Mouse (Mus musculus) thymus, postnatal 25 days (tissue): ENCODE data around the gene Llgl2.

Experiments
- DNase-seq: peaks from one replicate; pipeline ENCODE4 v3.0.0; 2022

Gene Llgl2

DNA sequence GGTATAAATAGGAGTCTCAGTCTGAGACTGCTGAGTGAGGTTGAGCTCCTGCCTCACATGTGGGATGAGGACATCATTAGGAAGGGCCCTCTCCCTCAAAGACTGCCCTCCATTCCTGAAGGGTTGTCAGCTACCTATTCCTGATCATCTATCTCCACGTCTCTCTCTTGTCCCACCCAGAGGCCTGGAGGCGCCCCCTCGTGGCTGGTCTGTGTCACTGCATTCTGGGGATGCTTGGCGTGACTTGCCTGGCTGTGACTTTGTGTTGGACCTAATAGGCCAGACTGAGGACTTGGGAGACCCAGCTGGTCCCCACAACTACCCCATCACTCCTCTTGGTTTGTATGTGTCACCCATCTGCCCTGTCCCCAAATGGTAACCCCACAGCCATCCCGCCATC lies 57.2 kb downstream of the Llgl2 start:
- peak; percentile 57 for DNase-seq

DNA sequence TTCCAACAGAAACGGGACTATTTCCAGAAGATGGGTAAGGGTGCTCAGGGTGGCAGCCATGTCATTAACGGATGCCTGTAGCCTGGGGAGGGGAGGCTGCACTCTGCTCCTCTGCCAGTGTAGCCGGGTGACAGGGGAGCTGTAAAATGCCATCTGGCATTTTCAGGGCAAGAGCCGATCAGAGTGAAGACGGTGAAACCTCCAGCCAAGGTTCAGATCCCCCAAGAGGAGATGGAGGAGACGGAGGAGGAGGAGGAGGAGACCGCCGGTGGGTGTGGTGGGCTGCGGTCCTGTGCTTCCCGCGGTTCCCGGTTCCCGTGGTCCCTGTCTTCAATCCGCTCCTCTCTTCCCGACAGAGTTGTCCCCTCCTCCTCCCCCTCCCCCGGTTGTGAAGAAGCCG lies 59.4 kb downstream of the Llgl2 start:
- DNase-seq, result no peak

DNA sequence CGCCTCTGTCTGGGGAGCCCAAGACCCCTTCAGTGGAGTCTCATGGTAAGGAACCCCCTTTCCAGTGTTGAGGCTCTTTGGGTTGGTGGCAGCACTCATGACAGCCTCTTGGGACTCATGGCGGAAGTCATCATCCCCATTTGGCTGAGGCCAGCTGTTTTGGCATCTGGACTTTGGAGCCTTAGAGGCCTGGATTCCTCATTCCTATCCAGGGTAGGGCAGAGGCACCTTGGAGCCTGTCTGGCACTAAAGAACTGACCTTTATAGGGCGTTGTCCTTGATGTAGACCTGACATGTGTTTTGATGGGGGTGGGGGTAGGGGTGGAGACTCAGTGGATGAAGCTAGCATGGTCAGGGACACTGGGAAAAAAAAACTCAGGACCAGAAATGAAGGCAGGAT lies 60.5 kb downstream of the Llgl2 start:
- no peak for DNase-seq

DNA sequence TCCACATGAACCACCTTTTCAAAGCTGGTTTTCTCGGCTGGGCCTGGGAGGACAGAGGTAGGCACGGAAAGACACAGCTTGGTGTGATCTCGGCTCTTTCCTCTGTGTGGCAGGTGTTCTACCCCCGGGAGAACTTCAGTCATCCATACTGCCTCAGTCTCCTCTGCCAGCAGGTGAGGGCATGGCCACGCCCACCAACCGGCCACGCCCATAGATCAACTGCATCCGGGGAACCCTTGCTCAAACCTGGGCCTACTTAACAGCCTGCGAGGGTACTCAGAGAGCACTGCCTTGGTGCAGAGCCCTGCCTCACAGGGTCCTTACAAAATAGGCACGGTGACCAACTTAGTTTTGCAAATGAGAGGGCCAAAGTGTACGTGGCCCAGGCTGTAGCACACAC lies 61.4 kb downstream of the Llgl2 start:
- DNase-seq, result no peak

DNA sequence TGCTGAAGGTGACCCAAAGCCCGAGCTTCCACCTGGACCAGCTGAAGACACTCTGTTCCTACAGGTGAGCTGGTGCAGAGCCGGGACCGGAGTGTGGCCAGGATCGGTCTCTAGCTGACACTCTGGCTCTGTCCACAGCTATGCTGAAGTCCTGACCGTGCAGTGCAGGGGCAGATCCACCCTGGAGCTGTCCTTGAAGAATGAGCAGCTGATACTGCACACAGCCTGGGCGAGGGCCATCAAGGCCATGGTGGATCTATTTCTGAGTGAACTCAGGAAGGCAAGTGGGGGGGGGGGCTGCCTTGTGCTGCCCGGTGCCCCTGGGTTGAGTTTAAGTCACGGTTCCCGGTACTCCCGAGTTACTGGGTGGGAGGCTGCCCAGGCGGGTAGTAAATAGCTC lies 62.6 kb downstream of the Llgl2 start:
- DNase-seq, result no peak

DNA sequence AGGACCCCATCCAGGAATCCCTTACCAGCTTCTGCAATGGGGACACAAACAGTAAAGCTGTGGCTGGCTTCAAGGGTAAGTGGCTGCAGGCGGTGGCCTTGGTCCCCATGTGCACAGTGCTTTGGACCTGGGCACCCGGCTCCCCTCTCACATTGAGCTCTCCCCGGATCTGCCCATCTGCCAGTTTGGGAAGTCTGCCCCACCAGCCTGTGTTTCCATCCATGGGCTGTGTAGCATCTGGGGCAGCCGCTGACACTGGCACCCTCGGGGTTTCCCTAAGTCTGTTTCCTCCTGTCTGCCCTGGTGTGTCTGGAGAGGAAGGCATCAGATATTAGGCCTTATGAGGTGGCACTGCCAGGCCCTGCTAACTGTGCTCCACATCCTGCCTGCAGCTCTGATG lies 64.2 kb downstream of the Llgl2 start:
- DNase-seq, result no peak

DNA sequence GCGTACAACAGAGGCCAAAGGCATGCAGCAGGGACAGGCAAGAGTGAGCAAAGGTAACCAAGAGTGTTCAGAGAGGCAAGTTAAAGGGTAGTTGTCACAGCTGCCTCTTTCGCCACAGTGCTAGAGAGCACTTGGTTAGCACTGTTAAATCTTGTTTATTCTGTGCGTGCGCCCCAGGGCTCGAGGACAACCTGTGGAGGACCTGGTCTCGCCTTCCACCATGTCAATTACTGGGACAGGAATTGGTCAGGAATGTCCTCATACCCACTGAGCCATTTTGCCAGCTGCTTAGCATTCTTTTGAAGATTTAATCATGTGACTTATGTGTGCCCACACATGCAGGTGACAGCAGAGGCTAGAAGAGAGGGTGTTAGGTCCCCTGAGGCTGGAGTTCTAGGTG lies 65.3 kb downstream of the Llgl2 start:
- DNase-seq, result no peak

DNA sequence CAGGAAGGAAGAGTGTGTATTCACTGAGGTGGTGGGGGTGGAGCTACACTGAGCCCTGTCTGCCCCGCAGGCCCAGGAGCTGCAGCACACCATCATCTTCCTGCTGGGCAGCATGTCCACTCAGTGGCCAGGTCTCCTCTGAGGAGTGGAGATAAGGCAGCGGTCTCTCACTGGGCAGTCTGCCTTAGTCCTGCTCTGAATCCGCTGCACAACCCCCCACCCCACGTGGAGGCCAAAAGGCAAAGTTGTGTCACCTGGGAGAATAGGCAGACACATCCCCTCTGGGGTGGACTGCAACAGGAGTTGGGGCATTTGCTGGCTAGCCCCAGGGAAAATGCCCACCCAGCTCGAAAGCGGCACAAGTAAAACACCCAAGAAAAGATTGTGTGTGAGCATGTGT lies 68.4 kb downstream of the Llgl2 start:
- no peak for DNase-seq

DNA sequence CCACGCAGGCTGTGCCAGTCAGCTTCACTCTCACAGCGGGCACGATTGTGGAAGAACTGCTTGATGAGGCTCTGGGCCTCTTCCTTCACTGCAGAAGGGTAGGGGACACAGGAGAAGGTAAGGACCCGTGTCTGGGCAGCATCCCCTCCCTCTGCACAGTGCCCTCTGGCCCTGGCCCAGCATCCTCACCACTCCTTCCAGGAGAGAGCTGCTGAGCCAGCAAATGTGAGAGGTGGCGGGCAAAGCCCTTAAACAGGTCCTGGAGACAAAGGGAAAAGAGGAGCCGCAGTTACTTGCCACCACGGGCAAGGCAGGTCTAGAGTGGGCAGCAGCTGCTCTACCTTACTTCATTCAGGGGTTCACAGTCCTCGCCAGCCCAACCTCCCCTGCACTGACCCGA lies 69.2 kb downstream of the Llgl2 start:
- no peak for DNase-seq

DNA sequence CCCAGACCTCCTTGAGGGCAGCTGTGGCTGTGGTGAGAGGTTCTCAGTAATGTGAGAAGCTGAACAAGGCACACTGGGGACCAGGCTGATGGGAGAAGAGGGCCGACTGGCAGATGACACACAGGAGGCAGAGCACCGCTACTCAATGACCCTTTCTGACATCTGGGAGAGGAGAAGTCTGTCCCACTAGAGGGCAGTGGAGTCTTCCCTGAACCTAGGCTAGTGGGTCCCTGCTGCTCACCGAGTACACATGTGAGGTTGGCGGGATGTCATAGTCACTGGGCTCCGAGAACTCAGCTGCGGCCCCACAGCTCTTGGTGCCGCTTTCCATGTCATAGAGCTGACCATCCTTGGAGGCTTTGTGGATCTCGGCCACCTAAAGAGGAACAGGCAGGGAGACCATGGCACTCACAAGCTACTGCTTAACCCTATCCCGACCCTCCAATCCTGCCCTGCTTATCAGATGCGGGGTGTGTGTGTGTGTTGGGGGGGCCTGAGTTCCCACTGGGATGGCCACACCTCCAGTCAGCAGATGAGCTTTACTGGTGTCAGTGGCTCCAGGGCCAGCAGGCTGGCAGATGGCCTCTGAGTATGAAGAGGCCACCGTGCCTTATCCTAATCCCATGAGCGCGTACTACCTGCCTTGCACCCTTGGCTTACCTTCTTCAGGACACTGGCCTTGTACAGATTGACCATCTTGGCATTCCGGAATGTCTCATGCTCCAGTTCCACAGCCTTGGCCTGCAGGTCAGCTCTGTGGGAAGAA lies 71.1 kb downstream of the Llgl2 start:
- peak; percentile 69 for DNase-seq

DNA sequence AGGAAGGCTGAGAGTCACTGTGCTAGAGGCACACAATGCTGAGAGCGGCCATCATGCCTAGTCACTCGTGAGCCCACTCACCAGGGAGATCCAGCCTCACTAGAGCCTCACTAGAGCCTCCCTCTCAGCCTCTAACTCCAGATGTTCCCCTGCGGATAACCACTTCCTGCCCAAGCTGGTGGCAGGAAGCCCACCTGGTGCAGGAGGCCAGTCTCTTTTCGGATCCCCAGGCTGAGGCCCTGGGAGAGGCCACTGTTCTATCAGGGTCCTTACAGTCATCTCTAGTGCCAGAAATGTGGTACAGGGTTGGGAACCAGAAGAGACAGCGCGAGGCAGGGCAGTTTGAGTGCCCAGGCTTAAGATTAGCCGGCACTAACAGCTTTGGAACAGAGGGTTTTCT lies 74.6 kb downstream of the Llgl2 start:
- peak; percentile 79 for DNase-seq

DNA sequence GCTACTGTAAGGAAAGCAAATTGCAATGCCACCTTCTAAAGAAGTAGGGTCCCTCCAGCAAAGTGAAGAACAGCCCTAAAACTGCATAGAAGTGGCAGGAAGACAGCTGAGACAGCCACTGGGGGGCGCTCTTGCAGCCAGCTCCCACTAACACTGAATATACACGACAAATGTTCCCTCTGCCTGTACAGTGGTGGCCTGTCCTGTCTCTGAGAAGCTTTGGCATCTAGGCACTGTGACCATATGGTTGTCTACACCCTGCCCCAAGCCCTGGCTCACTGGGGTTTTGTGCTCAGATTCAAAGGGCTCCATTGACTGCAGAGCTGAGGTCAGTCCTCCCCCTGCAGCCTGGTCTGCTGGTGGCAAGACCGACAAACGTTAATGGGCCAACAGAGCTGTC lies 75.0 kb downstream of the Llgl2 start:
- peak; percentile 85 for DNase-seq

DNA sequence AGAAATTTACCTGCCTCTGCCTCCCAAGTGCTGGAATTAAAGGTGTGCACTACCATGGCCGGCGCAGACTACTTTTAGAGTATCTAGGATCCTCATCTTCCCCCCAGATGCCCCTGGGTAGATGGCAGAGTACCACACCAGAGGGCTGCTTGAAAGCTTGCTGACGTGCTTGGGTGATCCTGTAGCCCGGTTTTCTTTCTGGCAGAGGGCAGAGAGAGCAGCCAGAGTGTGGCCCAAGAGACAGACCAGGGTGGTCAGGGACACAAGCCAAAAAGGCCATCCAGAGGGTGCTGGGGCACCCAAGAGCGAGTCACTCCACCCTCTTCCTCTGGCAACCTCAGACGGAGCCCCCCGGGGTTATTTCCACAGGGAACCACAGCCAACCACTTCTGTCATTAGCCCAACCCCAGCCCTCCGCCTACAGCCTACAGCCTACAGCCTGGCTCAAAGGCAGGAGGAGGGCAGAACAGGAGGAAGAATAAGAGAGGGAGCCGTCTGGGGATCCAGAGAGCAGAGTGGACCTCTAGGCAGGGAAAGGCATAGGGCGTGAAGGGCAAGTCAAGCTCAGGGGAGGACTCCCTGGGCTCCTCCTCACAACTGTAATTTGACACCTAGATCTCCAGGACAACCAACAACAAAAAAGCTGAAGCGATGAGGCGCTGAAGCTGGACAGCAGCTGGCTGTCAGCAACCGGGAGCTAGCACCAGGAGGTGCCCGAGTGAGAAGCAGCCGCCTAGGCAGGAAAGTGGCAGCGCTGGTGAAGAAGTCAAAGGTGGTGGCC lies 75.8 kb downstream of the Llgl2 start, which contains the start of gene Smim5:
Gene Smim5 (plus strand): TSS at position 481 of the 781 bp plus-strand sequence.
- peak; percentile 53 for DNase-seq

DNA sequence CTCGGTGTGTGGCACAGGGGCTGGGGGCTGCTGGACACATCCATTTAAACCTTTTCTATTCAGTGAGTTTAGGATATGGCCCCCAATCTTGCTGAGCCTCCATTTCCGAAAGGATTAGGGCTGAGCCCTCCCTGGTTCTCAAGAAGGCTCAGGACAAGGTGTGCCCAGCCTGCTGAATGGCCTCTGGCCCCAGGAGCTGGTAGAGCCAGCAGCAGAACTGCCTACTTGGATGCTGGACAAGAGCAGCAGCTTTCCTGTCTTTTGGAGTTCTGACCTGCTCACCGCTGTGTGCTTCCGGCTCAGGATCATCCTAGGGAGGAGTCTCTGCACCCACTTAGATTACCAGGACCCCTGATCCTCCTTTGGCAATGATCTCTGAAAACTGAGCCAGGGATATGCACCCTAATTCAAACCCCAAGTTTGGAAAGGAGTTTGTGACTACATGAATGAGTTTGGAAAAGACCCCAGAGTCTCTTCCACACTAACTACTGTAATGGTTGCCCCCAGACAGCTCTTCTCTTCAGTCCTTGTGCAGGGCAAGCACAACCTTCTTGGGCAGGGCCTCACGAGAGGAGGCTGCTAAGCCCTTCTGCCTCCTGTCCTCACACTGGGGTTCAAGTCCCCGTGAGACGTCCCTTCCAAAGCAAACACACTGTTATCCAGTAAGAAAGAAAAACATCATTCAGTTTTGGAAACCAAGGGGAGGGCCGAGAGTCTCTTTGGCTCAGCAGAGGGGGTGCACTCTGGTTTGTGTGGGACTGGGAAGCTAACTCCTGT lies 76.9 kb downstream of the Llgl2 start:
- DNase-seq, result no peak

DNA sequence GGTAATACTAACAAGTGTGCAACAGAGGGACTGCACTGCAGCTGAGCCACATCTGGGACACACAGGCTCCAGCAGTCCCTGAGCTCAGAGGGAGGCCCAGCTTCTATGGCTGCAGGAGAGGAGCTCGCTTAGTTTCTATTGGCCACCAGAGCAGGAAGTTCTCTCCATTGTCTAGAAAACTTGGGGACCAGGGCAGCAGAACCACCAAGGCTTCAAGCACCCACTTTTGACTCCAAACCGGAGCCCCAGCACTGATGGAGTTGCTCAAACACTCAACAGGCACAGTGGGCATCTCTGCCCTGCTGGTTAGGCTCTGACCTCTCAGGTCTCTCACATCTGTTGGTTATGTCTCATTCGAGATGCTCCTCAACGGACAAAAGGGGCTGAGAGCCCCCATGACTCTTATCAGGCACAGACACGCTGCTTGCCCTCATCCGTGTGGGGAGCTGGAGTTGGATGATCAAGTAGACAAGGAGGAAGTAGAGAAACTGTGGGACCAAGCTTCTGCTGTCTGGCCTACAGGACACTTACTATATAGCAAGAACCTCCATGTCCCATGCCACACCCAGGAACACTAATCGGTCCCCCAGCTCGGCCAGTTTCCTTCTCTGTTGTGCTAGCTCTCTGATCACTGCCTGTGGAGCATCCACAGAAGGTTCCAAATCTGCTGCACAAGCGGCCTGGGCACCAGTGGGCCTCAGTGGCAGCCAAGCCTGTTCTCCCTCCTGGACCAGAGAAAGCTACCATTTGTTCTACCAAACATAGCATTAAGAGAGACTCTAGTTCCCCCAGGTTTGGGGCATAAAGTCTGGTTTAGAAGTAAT lies 77.7 kb downstream of the Llgl2 start:
- DNase-seq, result peak; percentile 51

DNA sequence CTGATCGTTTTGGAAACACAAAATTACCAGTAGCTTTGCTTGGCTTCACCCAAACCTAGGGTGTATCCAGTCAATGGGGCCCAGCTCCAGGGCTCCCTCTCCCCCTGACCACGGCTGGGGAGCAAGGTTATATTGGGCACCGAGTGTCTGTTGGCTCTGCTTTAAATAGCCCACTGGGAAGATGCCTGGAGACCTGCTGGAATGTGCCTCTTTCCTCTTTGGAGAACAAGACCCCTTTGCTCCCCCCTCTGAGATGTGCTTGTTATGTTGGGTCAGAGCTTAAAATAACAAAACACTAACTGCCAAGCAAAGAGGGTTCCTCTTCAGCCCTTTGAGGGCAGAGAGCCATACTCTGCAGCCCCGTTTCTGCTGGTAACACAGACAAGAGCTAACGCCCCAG lies 78.3 kb downstream of the Llgl2 start:
- no peak for DNase-seq

DNA sequence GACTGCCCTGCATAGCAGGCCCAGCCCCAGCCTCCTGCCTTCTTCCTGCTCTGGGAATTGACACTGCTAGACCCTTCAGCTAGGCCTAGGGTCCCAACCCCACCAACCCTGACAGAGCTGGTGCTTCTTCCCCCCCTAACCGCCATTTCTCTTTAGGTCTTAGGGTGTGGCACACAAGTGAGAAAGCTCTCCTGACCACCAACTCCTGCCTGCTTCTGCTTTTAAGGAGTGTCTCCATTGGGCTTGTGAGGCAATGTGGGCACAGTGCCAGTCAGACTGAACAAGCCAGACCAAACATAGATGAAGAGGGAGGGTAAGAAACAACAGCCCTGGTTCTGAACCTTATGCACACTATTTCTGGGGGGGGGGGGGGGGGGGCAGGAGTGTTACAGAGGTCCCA lies 79.0 kb downstream of the Llgl2 start:
- no peak for DNase-seq

DNA sequence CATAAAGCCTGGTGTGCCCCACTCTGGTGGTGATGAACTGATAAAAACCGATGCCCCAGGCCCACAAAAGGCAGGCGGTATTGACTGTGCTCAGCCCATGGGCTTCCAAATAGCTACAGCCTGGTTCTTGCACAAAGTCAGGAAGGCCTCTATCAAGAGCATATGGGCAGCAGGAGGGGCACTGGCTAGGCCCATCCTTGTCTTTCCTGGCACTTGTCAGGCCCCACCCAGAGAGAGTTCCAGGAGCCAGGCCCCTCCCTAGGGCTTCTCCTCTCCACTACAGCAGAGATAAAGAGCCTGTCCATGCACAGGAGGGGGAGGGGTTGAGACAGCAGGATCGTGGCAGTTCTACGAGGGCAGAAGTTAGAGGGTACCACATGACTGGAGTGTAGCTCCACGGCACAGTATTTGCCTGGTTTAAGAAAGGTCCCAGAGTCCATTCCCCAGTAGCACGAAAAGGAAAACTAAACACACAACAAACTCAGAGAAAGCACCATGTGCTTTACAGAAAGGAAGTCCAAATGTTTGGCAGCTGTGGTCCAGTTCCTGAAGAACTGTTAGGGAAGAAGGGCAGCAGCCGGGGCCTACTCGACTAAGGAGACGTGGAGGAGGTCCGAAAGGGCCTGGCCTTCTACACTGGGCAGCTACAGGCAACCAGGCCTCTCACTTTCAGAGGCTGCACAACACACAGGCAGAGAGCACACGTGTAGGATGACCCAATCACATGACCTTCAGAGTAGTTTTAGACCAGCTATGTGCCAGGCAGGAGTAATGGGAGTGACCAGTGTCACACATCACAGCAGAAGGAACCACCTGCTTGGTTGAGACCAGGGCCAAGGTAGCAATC lies 79.8 kb downstream of the Llgl2 start:
- DNase-seq, result no peak

DNA sequence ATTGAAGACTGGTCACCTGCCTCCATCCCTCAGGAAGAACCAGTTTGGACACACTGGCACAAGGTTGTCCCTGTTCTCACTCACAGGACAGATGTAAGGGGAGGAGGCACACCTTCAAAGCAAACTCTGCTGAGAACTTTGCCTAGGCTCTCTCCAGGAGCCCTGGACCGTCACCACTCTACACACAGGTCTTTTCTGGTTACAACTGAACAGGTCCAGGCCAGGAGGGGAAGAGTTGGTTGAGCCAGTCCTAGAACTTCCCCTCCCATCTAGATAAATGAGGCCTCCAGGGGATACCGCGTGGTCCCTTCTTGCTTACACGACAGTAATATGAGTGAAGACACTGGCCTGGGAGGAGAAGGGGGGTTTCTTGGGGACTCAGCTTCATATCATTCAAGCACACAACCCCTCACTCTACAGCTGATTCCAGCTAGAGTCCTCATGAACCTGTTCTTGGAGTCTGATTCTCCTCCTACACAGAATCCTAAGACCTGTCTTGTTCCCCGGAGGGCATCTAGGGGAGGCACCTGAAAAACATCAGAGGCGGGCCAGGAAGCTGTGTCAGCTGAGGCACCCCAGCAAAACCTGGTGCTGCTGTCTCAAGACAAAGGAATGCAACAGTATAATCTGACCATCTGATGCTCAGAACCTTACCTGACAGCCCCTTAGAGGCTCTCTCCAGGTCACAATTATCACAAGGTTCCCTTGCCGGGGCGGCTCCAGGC lies 80.5 kb downstream of the Llgl2 start:
- no peak for DNase-seq
